Mouse (Mus musculus) cerebellum, postnatal 36 days (tissue): ENCODE measurements at regions not wholly inside any gene's neighbourhood (a gene's known extent, or its start where the extent isn't known, plus 50 kb on each side); places are given as distances from the start of the nearest gene placed in this dataset.
A peak's percentile ranks its signal among the peaks of the same experiment; 100 is the strongest.

Experiments used
- DNase-seq, 2 experiments: peaks; one replicate each; pipeline ENCODE4 v3.0.0; 2021 to 2022; ENCODE audit warnings: mixed read lengths in 2 of 2

GRCm38 (mm10) chr6:32739162-32739745 lies 151.3 kb upstream of the Plxna4 start:
- DNase-seq: no peak

- DNase-seq: no peak
Measured at GRCm38 (mm10) chr6:32728706-32729105, 140.7 kb upstream of the Plxna4 start.

DNA sequence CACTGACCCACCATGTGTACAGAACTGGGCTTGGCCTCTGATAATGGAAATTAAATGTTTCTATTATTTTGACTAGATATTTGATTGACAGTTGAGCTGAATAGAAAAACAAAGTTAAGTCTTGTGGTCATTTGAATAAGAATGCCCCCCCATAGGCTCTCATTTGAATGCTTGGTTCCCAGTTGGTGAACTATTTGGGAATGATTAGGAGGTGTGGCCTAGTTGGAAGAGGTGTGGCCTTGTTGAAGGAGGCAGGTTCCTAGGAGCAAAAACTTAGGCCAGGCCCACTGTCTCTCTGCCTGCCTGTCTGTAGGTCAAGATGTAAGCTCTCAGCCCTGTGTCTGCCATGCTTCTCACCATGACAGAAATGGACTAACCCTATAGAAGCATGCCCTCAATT lies 138.6 kb upstream of the Plxna4 start:
- DNase-seq: no peak

- no peak for DNase-seq
Measured at GRCm38 (mm10) chr6:32717860-32718259, 129.9 kb upstream of the Plxna4 start.

- no peak for DNase-seq
Measured at GRCm38 (mm10) chr6:32715137-32715536, 127.1 kb upstream of the Plxna4 start.

GRCm38 (mm10) chr6:32710208-32710607 lies 122.2 kb upstream of the Plxna4 start:
- DNase-seq: no peak

DNA sequence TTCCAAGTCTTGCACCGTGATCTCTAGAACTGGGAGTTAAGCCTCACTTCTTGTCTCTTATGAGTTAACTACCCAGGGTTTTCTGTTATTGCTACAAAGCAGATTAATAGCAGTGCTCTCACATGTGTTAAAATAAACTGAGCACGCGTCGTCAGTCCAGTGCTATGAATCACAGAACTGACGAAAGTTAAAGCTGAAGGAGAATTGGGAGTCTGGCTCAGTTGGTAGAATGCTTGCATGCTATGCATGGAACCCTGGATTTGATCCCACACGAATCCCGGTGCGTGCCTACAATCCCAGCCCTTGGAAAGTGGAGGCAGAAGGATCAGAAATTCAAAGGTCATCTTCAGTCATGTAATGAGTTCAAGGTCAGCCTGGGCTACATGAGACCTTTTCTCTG lies 121.6 kb upstream of the Plxna4 start:
- DNase-seq: no peak

DNA sequence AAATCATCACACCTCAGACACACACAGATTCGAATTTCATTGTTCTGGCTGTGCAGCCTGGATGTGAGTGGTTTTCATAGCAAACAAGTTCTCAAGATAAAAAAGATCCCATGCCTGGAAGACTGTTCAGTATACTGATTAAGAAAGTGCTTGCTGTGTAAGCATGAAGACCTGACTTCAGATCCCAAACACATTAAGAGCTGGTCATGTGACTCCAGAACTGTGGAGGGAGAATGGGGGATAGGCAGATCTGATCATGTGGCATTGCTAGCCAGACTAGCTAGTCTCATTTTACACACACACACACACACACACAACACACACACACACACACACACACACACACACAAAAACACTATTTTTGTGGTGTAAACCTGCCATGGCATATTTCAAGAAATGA lies 119.4 kb upstream of the Plxna4 start:
- DNase-seq: no peak

- DNase-seq: no peak
Measured at GRCm38 (mm10) chr6:32706376-32706775, 118.4 kb upstream of the Plxna4 start.

DNA sequence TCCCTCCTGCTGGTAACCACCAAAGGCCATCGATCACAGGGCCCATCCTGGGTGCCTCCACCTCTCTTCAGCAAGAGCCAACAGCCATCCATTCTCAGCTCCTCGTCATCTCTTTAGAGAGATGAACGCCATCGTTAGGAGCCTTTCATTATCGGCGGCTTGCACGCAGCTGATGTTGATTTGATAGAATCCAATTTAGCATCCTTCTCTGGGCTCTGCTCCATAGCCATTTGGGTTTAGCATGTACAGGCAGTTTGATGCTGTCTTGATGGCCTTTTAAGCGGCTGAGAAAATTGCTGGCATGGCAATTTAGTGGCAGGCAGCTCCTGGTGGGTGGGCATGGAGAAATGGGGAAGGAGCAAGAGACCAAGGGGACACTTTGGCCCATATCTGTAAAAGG lies 115.5 kb upstream of the Plxna4 start:
- no peak for DNase-seq

DNA sequence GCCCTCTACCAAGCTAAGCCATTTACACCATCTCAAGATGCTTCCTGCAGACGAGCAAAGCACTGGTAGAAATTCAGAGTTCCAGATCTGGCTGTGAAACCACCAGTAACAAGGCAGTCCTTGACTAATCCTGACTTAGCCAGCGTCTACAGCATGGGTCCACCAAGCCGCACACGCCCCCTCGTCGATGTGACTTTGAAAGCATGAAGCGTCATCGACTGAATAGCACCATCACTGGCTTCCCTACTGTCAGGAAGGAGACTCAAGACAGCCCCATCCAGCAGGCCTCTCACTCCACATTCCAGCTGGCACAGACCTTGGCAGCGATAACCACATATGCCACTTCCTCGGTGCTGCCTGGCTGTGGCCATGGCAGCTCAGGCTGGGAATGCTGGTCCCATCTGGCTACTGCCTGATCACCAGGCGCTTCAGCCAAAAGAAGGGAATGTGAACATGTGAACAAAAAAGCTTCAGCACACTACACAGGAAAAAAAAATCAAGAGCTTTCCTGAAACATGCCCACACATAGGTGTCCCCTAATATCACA lies 114.3 kb upstream of the Plxna4 start:
- DNase-seq: peak; percentile 53 to 65

DNA sequence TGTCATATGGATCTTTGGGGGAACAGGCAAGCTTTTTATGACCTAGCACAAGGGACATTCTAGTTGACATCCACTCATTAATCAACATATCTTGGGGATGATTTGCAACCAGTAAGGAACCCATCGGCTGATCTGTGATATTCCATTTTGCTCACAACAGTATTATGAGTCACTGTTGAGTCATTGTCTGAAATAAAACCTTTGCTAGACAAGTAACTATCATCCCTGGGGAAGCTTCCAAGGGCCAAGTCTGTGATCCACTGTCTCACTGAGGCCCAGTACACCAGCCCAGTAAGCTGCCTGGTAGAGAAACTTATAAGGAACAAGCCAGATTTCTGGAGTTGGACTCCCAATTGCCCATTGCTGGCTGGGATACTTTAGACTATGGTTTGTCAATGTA lies 111.8 kb upstream of the Plxna4 start:
- no peak for DNase-seq

- DNase-seq: peak; percentile 11 to 15
Measured at GRCm38 (mm10) chr6:32697771-32698270, 109.8 kb upstream of the Plxna4 start.

DNA sequence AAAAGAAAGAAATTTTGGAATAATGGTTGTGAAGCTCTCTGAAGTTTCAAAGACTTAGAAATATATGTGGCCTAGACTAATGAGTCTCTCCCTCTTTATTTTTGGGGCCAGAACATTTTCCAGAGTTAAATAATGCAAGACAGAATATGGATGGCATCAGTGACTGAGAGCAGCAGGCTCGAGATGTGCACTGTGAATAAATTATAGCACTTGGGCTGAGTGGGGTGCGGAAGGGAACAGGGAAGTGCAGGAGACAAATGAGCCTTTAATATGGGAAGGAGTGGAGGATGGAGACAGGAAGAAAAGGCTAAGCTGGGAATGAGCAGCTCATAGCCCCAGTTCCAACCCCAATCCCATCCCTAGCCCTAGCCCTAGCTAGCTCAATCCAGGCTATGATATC lies 108.0 kb upstream of the Plxna4 start:
- DNase-seq: no peak

DNA sequence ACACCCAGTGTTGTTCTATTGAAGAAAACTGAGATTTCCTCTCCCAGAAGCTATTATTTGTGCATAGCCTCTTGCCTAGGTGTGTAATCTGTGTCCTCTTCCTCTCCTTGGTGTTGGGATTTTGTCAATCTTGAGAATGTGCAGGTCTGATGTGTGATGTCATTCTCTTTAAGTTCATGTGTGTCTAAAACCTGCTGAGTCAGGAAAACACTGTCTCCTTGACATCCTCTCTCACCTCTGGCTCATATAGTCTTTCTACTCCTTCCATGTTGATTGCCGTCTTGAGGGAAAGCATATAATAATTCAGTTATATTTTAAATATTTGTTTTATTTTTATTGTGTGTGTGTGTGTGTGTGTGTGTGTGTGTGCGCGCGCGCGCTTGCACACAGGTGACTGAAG lies 84.6 kb upstream of the Plxna4 start:
- no peak for DNase-seq

DNA sequence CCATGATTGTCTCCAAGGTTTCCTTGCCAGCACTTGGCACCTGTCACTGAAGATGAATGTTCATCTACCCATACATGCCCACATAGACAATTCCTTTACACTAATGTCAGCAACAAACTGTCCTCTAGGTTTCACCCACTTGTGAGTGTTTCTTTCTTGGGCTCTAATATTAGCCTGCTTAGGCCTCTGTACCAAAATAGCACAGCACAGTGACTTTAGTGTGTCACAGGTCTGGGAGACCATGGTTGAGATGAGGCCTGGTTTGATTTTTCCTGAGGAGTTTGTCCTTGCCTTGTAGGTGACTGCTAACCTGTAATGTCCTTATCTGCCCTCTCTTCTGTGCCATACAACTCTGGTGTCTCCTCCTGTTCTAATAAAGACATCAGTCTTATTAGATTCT lies 71.8 kb upstream of the Plxna4 start:
- no peak for DNase-seq

DNA sequence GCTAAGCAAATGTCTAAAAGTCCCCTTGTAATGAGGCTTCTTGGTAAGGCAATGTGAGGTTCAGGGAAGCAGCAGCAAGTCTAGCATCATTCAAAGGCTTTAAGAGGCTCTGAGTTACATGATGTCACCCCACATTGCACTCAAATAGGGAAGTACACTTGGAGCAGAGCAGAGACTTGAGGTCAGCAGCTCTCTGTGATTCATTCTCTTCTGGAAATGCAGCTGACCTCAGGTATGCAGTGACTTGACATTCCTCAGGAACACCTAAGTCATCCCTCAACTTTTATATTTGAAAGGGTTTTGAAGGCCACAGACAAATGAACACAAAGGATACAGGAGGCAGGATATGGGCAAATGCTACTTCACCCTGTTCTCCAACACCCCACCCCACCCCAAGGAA lies 69.4 kb upstream of the Plxna4 start:
- DNase-seq: no peak

DNA sequence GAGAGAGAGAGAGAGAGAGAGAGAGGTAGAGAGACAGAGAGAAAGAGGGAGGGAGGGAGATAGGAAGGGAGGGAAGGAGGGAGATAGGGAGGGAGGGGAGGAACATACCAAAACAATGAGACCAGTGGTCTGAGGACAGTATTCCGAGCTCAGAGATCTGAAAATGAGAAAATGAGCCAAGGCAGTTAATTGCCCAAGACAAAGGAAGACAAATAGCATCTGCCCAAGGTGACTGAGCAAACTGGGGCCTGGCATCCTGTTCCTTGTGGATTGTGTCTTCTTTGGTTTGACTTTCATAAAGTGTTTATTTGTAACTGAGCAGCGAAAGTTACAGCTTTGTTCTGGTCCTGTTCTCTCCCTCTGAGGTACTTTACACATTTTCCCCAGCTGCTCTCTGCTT lies 66.2 kb upstream of the Plxna4 start:
- no peak for DNase-seq

GRCm38 (mm10) chr6:32644016-32644415 lies 56.0 kb upstream of the Plxna4 start:
- DNase-seq: no peak

DNA sequence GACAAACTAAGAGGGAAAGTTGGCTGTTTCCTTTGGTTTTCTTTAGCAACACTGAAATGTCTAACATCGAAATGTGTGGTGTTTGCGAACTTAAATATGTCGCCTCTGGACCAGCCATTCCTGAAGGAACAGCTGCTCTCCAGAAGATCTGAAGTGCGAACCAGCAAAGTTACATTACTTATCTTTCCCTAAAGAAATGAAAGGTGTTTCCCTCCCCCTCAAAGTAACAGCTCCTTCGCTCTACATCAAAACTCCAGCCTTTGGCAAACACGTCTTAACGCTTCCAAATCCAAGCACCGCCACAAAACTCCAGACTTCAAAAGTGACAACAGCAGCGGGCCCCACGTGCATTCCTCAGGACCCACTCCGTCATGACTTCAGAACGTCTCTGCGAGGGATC lies 50.9 kb upstream of the Plxna4 start:
- DNase-seq: no peak
